Mouse (Mus musculus) forelimb bud, embryonic 11.5 days (tissue): ENCODE results near the gene Mcoln1.

Source experiments
- DNase-seq: peaks from one replicate; pipeline ENCODE4 v3.0.0-alpha.2; 2012; ENCODE audit warnings: low read depth, low spot score

Gene Mcoln1

DNA sequence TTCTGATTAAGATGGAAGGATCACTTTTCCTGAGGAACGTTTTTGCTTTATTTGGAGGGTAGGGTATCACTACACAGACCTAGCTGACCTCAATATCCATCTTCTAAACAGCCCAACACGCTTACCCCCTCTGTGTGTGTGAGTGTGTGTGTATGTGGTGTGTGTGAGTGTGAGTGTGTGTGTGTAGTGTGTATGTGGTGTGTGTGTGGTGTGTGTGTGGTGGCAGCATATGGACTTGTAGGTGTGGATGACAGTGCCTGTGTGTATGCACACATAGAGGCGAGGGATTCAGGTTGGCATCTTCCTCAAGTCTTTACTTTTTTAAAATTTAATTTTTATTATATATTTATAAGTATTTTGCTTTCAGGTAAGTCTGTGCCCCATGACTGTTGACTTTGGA is 1.7 kb upstream of the Mcoln1 start:
- no peak for DNase-seq

DNA sequence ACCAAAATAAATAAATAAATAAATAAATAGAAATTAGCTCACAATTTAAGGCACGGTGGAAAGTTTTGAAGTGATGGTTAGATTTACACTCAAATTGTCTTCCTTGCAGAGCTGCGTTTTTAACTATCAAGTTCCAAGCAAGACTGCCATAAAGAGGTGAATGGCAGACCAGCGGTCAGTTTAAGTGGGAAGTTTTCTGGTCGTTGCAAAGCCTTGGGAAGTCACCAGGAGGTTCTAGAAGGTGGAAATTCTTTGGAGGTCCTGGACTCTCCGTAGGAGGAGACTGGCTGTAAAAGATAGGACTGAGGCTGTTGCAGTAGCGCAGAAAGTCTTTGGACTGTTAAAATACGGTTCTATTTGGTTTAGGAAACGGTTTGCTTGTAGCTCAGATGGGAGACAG is 506 bp upstream of the Mcoln1 start:
- DNase-seq, result no peak

GRCm38 (mm10) chr8:3502217-3502616 is 2.0 kb downstream of the Mcoln1 start:
- no peak for DNase-seq

DNA sequence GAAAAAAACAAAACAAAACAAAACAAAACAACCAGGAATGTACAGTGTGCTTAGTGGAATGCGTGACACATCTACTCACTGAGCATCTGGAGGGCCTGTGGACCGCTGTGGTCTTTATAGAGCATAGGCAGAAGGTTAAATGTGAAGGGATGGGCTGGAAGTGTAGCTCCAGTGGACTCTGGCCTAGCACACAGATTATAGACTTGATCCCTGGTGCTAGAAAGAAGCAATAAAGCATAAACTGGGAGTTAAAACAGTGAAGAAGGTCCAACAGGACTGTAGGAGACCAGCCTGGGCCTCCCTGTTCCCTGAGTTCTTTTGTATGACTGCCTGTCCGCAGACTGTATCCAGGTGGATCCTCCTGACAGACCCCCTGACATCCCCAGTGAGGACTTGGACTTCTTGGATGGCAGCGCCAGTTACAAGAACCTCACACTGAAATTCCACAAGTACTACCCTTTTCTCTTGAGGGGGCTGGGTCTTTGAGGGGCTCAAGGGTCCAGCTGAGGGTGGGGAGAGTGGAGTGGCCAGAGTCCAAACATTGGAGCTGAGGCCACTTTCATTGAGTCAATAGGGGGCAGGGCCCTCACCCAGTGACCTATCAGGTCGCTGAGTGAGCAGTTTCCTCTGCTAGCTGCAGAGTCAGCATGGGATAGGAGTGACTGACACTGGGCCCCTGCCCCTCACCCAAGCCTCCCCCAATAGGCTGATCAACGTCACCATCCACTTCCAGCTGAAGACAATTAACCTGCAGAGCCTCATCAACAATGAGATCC is 7.9 kb downstream of the Mcoln1 start:
- no peak for DNase-seq

- no peak for DNase-seq
Measured at GRCm38 (mm10) chr8:3514681-3515247, 14.5 kb downstream of the Mcoln1 start.

DNA sequence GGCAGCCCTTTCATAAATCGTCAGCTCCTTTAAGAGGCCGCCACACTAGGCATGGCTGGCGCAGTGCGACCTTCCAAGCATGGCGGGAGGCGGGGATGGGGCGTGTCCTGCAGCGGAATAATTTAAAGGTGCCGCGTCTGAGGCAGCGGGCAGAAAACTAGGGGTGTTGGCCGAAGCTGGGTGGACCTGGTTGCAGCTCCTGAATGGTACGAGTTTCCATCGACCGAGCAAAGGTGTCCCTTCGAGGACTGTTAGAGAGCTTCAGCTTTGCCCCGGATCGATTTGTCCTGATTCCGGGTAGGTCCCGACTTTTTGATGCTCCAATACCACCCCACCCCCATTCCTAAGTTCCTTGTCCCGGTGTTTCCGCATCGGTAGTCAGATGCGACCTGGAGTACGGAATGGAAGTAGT is 15.0 kb downstream of the Mcoln1 start, which contains the start of gene Pnpla6:
Pnpla6 (plus strand) TSS at position 125 of the 412 bp plus-strand sequence.
- peak; percentile 83 for DNase-seq

- DNase-seq, result peak; percentile 43
Measured at GRCm38 (mm10) chr8:3515771-3516417, 15.6 kb downstream of the Mcoln1 start.

GRCm38 (mm10) chr8:3516450-3517116 is 16.3 kb downstream of the Mcoln1 start:
- DNase-seq, result peak; percentile 95

- no peak for DNase-seq
Measured at GRCm38 (mm10) chr8:3517117-3517495, 16.8 kb downstream of the Mcoln1 start.

DNA sequence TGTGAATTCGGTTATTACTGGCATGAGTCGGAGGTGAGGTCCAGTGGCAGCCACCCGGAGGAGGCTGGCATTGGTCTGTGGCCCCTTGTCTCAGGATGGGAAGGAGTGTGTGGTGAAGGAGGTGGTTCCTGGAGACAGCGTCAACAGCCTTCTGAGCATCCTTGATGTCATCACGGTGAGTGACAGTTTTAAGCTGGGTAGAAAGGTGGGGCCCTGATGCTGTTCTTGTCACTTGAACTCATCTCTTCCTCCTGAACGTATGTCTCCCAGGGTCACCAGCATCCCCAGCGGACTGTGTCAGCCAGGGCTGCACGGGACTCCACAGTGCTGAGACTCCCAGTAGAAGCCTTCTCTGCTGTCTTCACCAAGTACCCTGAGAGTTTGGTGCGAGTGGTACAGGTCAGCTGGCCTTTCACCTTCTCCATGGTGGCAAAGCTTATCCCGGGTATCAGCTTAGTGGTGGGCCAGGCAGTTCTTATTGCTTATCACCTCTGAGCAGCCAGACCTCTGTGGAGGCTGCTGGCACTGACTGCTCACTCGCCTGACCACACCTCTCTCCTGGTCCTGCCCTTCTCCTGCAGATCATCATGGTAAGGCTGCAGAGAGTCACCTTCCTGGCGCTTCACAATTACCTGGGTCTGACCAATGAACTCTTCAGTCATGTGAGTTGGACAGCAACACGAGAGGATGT is 21.9 kb downstream of the Mcoln1 start:
- no peak for DNase-seq

GRCm38 (mm10) chr8:3530816-3531215 is 30.6 kb downstream of the Mcoln1 start:
- no peak for DNase-seq

- no peak for DNase-seq
Measured at GRCm38 (mm10) chr8:3531936-3532335, 31.7 kb downstream of the Mcoln1 start.

GRCm38 (mm10) chr8:3536053-3536841 is 36.0 kb downstream of the Mcoln1 start:
- DNase-seq, result no peak

DNA sequence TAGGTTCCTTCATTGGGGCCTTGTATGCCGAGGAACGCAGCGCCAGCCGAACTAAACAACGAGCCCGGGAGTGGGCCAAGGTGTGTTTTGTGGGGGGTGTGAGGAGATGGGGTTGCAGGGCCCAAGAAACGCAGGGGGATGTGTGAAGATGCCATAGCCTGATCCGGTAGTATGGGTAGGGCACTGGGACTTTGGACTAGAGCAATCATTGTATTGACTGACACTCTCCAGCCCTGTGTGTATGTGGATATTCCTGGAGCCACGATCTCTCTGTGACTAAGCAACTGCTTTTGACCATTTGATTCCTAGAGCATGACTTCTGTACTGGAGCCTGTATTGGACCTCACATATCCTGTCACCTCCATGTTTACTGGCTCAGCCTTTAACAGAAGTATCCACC is 36.7 kb downstream of the Mcoln1 start:
- DNase-seq, result no peak

DNA sequence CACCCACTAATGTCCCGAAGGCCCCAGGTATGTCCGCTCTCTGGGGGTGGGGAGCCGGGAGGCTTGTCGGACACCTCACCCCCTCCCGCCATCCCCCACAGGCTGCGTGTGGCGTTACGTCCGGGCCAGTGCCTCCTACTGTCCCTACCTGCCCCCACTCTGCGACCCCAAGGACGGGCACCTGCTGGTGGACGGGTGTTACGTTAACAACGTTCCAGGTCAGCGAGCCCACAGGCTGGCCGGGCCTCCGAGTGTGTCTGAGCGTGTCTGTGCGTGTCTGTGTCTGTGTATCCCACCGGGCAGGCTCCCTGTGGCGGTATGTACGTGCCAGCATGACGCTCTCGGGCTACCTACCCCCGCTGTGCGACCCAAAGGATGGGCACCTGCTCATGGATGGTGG is 37.4 kb downstream of the Mcoln1 start:
- no peak for DNase-seq

DNA sequence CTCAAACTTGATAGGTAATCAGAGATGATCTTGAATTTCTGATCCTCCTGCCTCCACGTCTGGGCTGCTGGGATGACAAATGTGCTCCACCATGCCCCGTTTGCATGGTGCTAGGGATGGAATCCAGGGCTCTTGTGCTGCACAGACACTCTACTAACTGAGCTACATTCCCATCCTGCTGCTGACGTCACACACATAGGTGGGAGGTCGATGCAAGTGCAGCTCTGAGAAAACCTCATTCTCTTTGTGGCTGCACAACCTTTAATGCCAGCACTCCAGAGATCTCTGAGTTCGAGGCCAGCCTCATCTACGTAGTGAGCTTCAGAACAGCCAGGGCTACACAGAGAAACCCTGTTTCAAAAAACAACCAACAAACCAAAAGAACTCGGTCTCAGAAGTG is 38.9 kb downstream of the Mcoln1 start:
- DNase-seq, result no peak

DNA sequence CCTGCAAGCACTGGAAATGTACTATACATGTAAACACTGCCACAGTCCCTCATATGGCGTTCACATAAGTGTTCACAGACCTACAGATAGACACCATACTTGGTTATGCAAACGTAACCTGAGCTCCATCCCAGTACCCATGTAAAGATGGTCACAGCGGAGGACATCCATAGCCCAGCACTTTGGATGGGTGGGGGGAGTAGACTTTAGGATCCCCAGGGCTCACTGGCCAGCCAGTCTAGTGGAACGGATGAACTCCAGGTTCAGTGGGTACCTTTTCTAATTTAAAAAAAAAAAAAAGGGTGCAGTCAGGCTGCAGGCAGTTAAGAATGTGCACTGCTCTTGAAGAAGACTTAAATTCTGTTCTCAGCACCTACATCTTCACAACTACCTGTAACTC is 39.8 kb downstream of the Mcoln1 start:
- DNase-seq, result no peak

DNA sequence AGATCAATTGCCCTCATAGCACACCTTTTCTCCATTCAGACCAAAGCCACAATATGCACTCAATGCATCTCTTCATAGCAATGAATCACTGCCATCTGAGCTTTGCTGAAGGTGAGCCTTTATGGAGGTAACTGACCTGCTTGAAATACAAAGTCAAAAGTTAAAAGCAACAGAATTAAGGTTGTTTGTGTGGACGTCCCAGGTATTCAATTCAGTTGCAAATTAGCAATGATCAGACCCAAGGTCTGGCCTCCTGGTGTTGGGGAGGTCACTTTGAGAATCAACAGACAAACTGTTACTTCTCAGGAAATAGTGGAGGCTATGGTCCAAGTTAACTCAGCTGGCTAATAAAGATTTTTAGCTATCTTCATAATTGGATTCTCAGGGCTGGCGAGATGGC is 46.3 kb downstream of the Mcoln1 start:
- DNase-seq, result no peak

- DNase-seq, result no peak
Measured at GRCm38 (mm10) chr8:3552240-3552639, 52.0 kb downstream of the Mcoln1 start.

DNA sequence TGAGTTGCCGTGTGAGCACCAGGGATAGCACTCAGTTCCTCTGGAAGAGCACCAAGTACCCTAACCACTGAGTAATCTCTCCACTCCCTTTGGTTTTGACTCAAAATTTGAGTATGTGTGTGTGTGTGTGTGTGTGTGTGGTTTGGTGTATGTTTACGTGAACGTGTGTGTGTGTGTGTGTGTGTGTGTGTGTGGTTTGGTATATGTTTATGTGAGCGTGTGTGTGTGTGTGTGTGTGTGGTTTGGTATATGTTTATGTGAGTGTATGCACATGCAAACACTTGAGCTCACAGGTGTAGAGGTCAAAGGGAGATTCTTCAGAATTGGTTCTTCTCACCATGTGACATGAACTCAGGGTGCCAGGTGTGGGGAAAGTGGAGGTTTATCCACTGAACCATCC is 55.9 kb downstream of the Mcoln1 start:
- peak; percentile 17 for DNase-seq
